Mouse (Mus musculus) gastrocnemius, adult 2 months (tissue): ENCODE data around the gene Kirrel. TPM values are rescaled to one million over a fixed set of nuclear protein-coding genes. Genes with fewer than 3 reads are reported as not detected.
A peak's percentile ranks its signal among the peaks of the same experiment; 100 is the strongest.

Source experiments
- DNase-seq: peaks from one replicate; pipeline ENCODE4 v3.0.0; 2022
- H3K27ac ChIP-seq: fragments of 200-600 bp; 2 replicates; pipeline ENCODE4 v1.8.1; 2022; ENCODE audit warnings: mild to moderate bottlenecking
- H3K4me3 ChIP-seq: fragments of 200-600 bp; 2 replicates; pipeline ENCODE4 v1.8.1; 2022; ENCODE audit warnings: mild to moderate bottlenecking, moderate library complexity
- CTCF ChIP-seq: fragments of 200-600 bp; IDR thresholded peaks from 2 replicates; pipeline ENCODE4 v1.8.1; 2022; ENCODE audit warnings: antibody characterized with exemption, mild to moderate bottlenecking, moderate library complexity
- intact Hi-C: fragments of 180-260 bp; cut with DNase I; formaldehyde crosslinking; loops from one replicate; pipeline ENCODE4 v1.15.1; 2025
- total RNA-seq, 2 experiments: library from RNA; stranded (reverse); gene quantifications; 2 replicates each; pipeline ENCODE4 v1.2.3; 2021

Gene Kirrel
- total RNA-seq, 2 experiments from 2014 or later: 4.1 to 5.7 TPM

- intact Hi-C loops: no loop called here
- Histone ChIP-seq H3K4me3 (no peak overlapping the region), H3K27ac (no peak overlapping the region)
- DNase-seq: no peak
- no peak for TF ChIP-seq CTCF
Observed at GRCm38 (mm10) chr3:87112264-87112663, 62.3 kb downstream of the Kirrel start.

DNA sequence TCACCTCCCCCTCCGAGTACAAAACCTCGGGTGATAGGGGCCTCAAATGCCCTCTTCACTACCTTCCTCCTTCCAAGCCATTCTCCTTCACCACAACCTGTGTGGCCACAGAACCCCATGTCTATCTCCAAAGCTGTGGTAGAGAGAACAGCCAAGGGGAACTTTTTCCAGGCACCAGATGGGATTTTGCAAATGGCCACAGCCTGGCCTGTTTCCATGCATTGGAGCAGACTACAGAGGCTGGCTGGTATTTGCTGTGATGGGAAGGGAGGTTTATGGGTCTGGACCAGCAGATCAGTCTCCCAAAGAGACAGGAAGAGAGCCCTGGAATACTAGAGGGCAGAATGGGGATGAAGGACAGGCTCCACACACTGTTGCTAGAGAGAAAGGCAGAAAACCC is 69.7 kb downstream of the Kirrel start:
- Histone ChIP-seq H3K4me3 (no peak overlapping the region), H3K27ac (no peak overlapping the region)
- DNase-seq: no peak
- no peak for TF ChIP-seq CTCF
- intact Hi-C loops: no loop called here

DNA sequence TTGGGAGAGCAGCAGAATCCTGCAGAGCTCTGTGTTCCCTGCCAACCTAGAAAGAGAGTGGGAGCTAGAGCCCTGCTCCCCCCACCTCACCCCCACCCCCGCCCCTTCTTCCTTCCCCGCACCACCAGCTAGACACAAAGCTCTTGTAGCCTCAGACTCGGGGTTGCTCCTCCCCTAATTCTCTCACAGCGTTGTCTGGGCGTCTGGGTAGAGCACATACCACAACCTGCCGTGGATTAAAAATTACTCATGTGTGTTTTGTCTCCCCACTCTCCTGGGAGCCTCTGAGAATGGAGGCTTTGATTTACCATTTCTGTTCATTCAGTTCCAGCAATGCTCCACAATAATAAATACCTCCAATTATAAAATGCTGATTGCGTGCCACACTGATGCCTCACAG is 72.2 kb downstream of the Kirrel start:
- no peak overlapping the region for H3K4me3 ChIP-seq
- peak overlapping the region; percentile 2; the same call in 1 of the 2 replicates for H3K27ac ChIP-seq
- DNase-seq: no peak
- intact Hi-C loops: no loop called here
- no peak for TF ChIP-seq CTCF

GRCm38 (mm10) chr3:87100911-87101310 is 73.6 kb downstream of the Kirrel start:
- peak overlapping the region; percentile 7; the same call in 1 of the 2 replicates for H3K27ac ChIP-seq
- intact Hi-C loops: no loop called here
- no peak for TF ChIP-seq CTCF

DNA sequence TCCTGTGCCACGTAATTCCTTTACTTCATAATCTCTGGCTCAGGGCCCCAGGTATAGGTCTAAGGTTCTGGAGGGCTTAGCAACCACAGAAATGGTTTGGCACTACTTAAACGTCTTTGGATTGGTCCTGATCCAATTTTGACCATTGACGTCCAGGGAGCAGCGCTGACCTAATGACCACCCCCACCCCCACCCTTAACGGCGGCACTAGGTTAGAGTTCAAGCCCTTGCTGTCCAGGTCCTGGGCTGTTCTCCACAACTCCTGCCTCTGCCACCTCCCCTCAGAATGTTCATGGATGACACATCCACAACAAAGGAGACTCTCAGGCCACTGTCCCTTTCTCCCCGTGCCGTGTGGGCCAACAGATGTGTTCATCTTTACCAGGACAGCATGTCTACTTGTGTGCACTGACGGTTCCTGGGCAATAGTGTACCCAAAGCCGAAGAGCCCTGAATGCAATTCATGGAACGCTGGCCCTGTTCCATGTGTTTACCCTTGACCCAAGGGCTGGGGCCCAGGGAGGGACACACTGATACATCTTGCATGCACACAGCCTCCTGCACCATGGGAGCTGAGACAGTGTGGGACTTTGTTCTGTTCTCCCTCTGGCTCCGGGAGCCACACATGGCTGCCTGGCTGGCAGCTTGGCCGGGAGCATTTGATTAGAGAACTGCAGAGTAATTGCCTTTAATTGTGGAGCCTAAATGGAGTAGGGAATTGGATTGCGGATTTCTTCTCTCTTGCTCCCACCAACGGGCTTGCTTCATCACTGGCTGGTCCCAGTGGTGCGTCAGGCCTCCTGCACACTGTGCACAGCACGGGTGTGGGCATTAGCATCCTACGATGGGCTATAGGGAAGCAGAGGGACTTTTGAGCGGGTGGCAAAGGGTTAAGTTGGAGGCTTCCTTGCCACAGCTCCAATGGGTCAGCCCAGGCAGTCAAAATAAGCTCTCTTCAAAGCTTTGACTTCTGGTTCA is 76.3 kb downstream of the Kirrel start:
- intact Hi-C loops: no loop called here
- H3K27ac ChIP-seq: peak overlapping the region; percentile 24; the same call in 1 of the 2 replicates
- no peak overlapping the region for H3K4me3 ChIP-seq
- no peak for DNase-seq
- no peak for TF ChIP-seq CTCF

More at GRCm38 (mm10) chr3:87100911-87101310, 73.6 kb downstream of the Kirrel start:
- H3K4me3 ChIP-seq: no peak overlapping the region
- DNase-seq: no peak

DNA sequence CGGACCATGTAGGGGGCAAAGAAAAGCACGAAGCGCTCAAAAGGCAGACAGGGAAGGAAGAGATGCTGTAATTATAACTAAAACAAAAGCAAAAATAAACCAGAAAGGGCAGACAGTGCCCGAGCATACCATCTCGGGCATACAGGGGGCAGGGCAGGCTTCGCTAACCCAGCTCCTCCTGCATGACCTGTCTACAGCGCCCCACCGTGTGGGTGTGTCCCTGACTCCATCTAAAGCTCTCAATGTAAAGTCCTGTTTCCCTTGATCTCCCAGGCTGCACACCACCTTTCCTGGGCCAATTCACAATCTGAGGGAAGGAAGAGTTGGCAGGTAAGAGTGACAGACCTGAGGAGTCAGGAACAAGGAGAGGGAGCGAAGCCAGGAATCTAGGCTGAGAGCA is 77.3 kb downstream of the Kirrel start:
- TF ChIP-seq CTCF: no peak
- peak; percentile 3 for DNase-seq
- Histone ChIP-seq H3K4me3 (no peak overlapping the region), H3K27ac (no peak overlapping the region)
- intact Hi-C loops: no loop called here

GRCm38 (mm10) chr3:87093718-87094117 is 80.8 kb downstream of the Kirrel start:
- TF ChIP-seq CTCF: no peak
- Histone ChIP-seq H3K4me3 (no peak overlapping the region), H3K27ac (no peak overlapping the region)
- intact Hi-C loops: no loop called here
- DNase-seq: no peak

DNA sequence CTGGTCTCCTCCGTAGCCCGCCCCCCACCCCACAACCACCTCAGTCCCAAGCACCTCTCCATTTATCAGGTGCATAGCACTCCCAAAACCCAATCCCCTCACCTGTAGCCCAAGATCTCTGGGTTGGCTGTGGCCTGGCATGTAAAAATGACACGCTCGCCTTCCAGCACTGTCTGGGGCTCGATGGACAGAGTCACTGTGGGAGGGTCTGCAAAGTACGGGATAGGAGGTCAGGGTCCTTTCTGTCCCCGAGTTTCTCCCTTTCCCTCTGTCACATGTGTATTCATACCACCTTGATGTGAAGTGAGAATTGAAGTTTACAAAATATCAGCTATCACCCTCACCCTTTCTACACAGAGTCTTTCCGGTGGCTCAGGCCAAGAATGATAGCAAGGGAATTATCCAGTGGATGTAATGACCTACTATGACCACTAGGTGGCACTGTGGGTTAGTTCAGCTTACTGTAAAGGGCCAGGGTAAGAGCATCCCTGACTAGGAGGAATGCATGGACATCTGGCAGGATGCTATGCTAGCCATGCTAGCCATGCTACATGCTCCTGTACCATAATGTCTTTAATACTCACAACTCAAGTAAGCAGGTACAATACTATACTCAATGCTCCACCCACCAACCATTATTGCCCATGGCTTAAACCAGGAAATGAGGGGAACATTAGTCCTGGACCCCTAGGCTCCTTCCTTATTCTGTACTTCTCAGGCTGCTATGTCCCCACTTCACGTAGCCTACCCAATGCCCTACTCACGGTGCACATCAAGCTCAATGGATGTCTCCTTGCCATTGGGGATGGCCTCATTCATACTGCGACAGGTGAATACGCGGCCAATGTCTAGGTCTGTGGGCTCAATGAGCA is 84.6 kb downstream of the Kirrel start:
- Histone ChIP-seq H3K4me3 (no peak overlapping the region), H3K27ac (no peak overlapping the region)
- intact Hi-C loops: loop anchor here (1.0 to 5.0 kb wide), 2 partner anchors 58 to 85 kb away; no protein-coding TSS in a partner anchor
- DNase-seq: no peak
- peak; percentile 96 for TF ChIP-seq CTCF

- peak; percentile 68 for DNase-seq
- intact Hi-C loops: loop anchor here (5.0 kb wide), 1 partner anchor 55 kb away; no protein-coding TSS in a partner anchor
Observed at GRCm38 (mm10) chr3:87087146-87087545, 87.4 kb downstream of the Kirrel start.

DNA sequence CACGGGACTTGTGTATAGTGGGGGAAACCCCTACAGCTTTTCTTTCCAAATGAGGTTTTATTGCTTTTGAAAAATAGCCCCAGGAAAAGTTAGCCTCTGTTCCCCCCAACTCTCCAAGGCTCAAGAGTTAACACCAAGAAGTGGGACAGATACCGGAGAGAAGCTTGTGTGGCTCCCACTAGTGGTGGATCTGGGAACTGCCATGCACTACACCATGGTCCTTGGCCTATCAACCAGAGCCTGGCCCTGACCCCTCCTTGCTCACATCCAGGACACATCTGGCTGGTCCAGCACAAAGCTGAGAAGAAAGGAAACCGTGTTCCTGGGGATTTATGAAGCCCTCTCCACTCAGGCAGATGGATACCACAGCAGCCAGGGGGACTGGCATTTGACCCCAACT is 92.3 kb downstream of the Kirrel start:
- intact Hi-C loops: no loop called here
- peak; percentile 68 for DNase-seq
- Histone ChIP-seq H3K27ac (no peak overlapping the region), H3K4me3 (no peak overlapping the region)
- TF ChIP-seq CTCF: peak; percentile 84

More at GRCm38 (mm10) chr3:87087146-87087545, 87.4 kb downstream of the Kirrel start:
- Histone ChIP-seq H3K27ac (0 out of 2 replicates have a peak overlapping the region, but pooled peaks have one; percentile 20), H3K4me3 (no peak overlapping the region)
- no peak for TF ChIP-seq CTCF

DNA sequence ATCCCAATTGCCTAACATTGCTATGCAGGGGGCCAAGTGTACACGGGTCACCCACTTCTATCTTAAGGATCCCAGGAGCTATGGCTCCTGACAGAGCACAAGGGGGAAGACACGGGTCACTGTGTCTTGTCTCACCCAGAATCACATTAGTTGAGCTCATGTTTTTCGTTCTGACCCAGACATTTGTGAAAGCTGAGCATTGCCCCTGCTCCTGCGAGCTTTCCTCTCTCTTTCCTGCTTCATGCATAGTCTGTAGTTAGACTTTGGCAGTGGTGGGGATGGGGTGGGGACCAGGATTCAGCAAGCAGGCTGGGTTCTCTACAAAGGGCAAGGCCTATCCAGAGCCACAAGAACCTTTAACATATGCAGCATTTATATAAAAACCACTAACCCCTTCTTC is 94.8 kb downstream of the Kirrel start:
- no peak overlapping the region for H3K4me3 ChIP-seq
- DNase-seq: no peak
- intact Hi-C loops: no loop called here
- no peak overlapping the region for H3K27ac ChIP-seq
- TF ChIP-seq CTCF: no peak

GRCm38 (mm10) chr3:87079301-87079700 is 95.2 kb downstream of the Kirrel start:
- no peak for TF ChIP-seq CTCF
- Histone ChIP-seq H3K4me3 (no peak overlapping the region), H3K27ac (no peak overlapping the region)
- intact Hi-C loops: no loop called here
- no peak for DNase-seq
